In the genomic region with DNA sequence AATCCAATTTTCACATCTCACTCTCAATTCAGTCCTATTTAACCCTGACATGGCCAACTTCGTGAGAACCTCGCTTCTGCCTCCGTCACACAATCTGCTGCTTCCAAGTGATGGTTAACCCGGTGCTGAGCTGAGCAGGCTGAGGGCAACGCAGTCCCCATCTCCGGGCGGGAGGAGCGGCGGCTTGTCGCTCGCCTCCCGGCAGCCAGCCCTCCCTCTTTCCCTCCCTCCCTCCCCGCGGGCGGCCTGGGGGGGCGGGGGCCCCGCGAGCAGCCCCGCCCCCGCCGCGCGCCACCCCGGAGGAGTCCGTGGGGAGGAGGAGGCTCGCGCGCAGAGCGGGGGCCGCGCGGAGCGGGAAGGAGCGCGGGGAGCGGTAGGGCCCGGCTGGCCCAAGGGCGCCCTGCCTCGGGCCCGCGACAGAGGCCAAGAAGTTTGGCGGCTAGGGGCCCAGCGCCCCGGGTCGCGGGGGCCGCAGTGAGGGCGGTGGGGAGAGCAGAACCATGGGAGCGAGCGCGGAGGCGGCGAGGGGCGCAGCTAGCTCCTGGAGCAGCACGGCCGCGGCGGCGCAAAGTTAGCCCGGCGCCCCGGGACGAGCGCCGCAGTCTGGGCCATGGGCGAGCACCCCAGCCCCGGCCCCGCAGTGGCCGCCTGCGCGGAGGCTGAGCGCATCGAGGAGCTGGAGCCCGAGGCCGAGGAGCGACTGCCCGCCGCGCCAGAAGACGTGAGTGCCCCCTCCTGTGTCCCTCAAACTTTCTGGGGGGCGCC, we compare ENCODE assay signal across 8 mouse cellular contexts. TPM values are rescaled to one million over a fixed set of nuclear protein-coding genes. Genes with fewer than 3 reads are reported as not detected.
DNase-seq lines count a peak whose midpoint lies in the region; ATAC-seq and TF ChIP-seq lines count a peak whose summit lies in the region.

A gene (plus strand): TSS at position 362 of the 765 bp plus-strand sequence.

- peak; percentile 67 for DNase-seq in embryo, embryonic 9.5 days (ENCODE audit: extremely low spot score)
- DNase-seq in heart, adult 9 months (ENCODE audit: low spot score in 2 of 2), result peak; percentile 69 to 74
- DNase-seq in kidney, adult 2 months, result peak; percentile 47
- DNase-seq in limb, embryonic 14.5 days (ENCODE audit: low spot score), result peak; percentile 21
- peak; percentile 48 for DNase-seq in midbrain, postnatal 0 days (ENCODE audit: low spot score)

- no peaks in the 10 kb centered on the region for H3K36me3 ChIP-seq in erythroblast, embryonic 14.5 days (ENCODE audit: control insufficient read depth)
- no peaks in the 10 kb centered on the region for H3K36me3 ChIP-seq in kidney, adult 2 months (ENCODE audit: control insufficient read depth, insufficient read depth, low read length)
- H3K36me3 ChIP-seq in limb, embryonic 14.5 days (ENCODE audit: control insufficient read depth, insufficient read depth, low read length), result no peaks in the 10 kb centered on the region
- H3K36me3 ChIP-seq in midbrain, postnatal 0 days (ENCODE audit: insufficient read depth, low read length), result no peaks in the 10 kb centered on the region
- H3K36me3 ChIP-seq in stomach, embryonic 16.5 days (ENCODE audit: control insufficient read depth, insufficient read depth, low read length), result no peaks in the 10 kb centered on the region

- no peak for TF ChIP-seq POLR2A in kidney, adult 2 months (IDR thresholded peaks at IDR 0.05; ENCODE audit: low read depth, low read length)
- TF ChIP-seq POLR2A in limb, embryonic 14.5 days (IDR thresholded peaks at IDR 0.05; ENCODE audit: borderline replicate concordance, extremely low read depth, insufficient read depth, insufficient read length), result no peak

- H3K27ac ChIP-seq in kidney, adult 2 months (ENCODE audit: insufficient read depth, low read depth, low read length), result no peak within 1 kb of the TSS
- H3K27ac ChIP-seq in limb, embryonic 14.5 days (replicated peaks; ENCODE audit: low read depth, low read length), result no peak within 1 kb of the TSS
- no peak within 1 kb of the TSS for H3K27ac ChIP-seq in midbrain, postnatal 0 days (ENCODE audit: low read depth, low read length)
- peak within 1 kb of the TSS; percentile 33; the same call in 1 of the 2 replicates for H3K27ac ChIP-seq in stomach, embryonic 16.5 days (ENCODE audit: low read length)

- H3K27me3 ChIP-seq in erythroblast, embryonic 14.5 days (ENCODE audit: control insufficient read depth), result peaks cover 84% of the 10 kb centered on the region
- H3K27me3 ChIP-seq in kidney, adult 2 months (replicated peaks; ENCODE audit: control insufficient read depth, insufficient read depth, low read length), result peaks cover 5% of the 10 kb centered on the region; the same call in 1 of the 2 replicates
- peaks cover 41% of the 10 kb centered on the region for H3K27me3 ChIP-seq in limb, embryonic 14.5 days (ENCODE audit: control insufficient read depth, insufficient read depth, low read length)
- H3K27me3 ChIP-seq in midbrain, postnatal 0 days (ENCODE audit: insufficient read depth, low read length), result no peaks in the 10 kb centered on the region
- peaks cover 15% of the 10 kb centered on the region for H3K27me3 ChIP-seq in stomach, embryonic 16.5 days (ENCODE audit: control insufficient read depth, insufficient read depth, low read length)

- under 1% methylated on average over 79 of the region's 81 CpGs for WGBS in kidney, adult 2 months
- WGBS in limb, embryonic 14.5 days, result under 1% methylated on average over 41 of the region's 81 CpGs
- under 1% methylated on average over 42 of the region's 81 CpGs for WGBS in midbrain, postnatal 0 days
- under 1% methylated on average over 70 of the region's 81 CpGs for WGBS in stomach, embryonic 16.5 days

- H3K9me3 ChIP-seq in erythroblast, embryonic 14.5 days (ENCODE audit: control insufficient read depth, low read length), result peaks cover 3% of the 10 kb centered on the region
- no peaks in the 10 kb centered on the region for H3K9me3 ChIP-seq in limb, embryonic 14.5 days (ENCODE audit: control insufficient read depth, low read length)
- H3K9me3 ChIP-seq in midbrain, postnatal 0 days (ENCODE audit: low read length), result no peaks in the 10 kb centered on the region
- 0 out of 2 replicates have a peak, but pooled peaks cover 3% of the 10 kb centered on the region for H3K9me3 ChIP-seq in stomach, embryonic 16.5 days (replicated peaks; ENCODE audit: control insufficient read depth, low read length)

- H3K4me2 ChIP-seq in limb, embryonic 14.5 days (replicated peaks; ENCODE audit: low read depth, low read length, severe bottlenecking), result peak within 1 kb of the TSS; percentile 99
- peak within 1 kb of the TSS; percentile 100 for H3K4me2 ChIP-seq in midbrain, postnatal 0 days (ENCODE audit: low read depth, low read length, poor library complexity, severe bottlenecking)
- peak within 1 kb of the TSS; percentile 97 for H3K4me2 ChIP-seq in stomach, embryonic 16.5 days (ENCODE audit: low read depth, low read length)

- no peak for ATAC-seq in erythroblast, adult 5-6 weeks (replicated peaks; ENCODE audit: low FRiP score, poor library complexity, severe bottlenecking)
- ATAC-seq in limb, embryonic 14.5 days (ENCODE audit: low FRiP score, low read depth), result peak; percentile 62
- peak; percentile 35; the same call in 1 of the 2 replicates for ATAC-seq in midbrain, postnatal 0 days (ENCODE audit: low FRiP score)
- peak; percentile 82 for ATAC-seq in stomach, embryonic 16.5 days (ENCODE audit: insufficient read depth, low FRiP score)

- peaks cover 2% of the 10 kb centered on the region for H3K4me1 ChIP-seq in erythroblast, embryonic 14.5 days (ENCODE audit: control insufficient read depth)
- no peaks in the 10 kb centered on the region; the same call in 1 of the 2 replicates for H3K4me1 ChIP-seq in kidney, adult 2 months (ENCODE audit: control insufficient read depth, insufficient read depth, low read length)
- peaks cover 16% of the 10 kb centered on the region; the same call in 1 of the 2 replicates for H3K4me1 ChIP-seq in limb, embryonic 14.5 days (ENCODE audit: control insufficient read depth, insufficient read depth, low read length)
- H3K4me1 ChIP-seq in midbrain, postnatal 0 days (ENCODE audit: insufficient read depth, low read length), result peaks cover 8% of the 10 kb centered on the region; the same call in 1 of the 2 replicates
- H3K4me1 ChIP-seq in stomach, embryonic 16.5 days (ENCODE audit: control insufficient read depth, insufficient read depth, low read length), result peaks cover 15% of the 10 kb centered on the region

- H3K9ac ChIP-seq in limb, embryonic 14.5 days (ENCODE audit: low read depth, low read length, severe bottlenecking), result peak within 1 kb of the TSS; percentile 57
- peak within 1 kb of the TSS; percentile 55 for H3K9ac ChIP-seq in midbrain, postnatal 0 days (replicated peaks; ENCODE audit: low read length, poor library complexity, severe bottlenecking)
- H3K9ac ChIP-seq in stomach, embryonic 16.5 days (ENCODE audit: low read length), result peak within 1 kb of the TSS; percentile 82

- no peak for TF ChIP-seq CTCF in kidney, adult 2 months (conservative IDR thresholded peaks at IDR 0.05; ENCODE audit: insufficient read depth, insufficient read length, low read depth, low read length)
- no peak for TF ChIP-seq CTCF in midbrain, postnatal 0 days (IDR thresholded peaks at IDR 0.05)

- H3K4me3 ChIP-seq in erythroblast, embryonic 14.5 days (replicated peaks), result peak within 1 kb of the TSS; percentile 7
- H3K4me3 ChIP-seq in kidney, adult 2 months (ENCODE audit: insufficient read depth, low read depth, low read length), result peak within 1 kb of the TSS; percentile 49
- peak within 1 kb of the TSS; percentile 68 for H3K4me3 ChIP-seq in limb, embryonic 14.5 days (replicated peaks; ENCODE audit: low read length)
- peak within 1 kb of the TSS; percentile 72 for H3K4me3 ChIP-seq in midbrain, postnatal 0 days (ENCODE audit: low read depth, low read length)
- peak within 1 kb of the TSS; percentile 70 for H3K4me3 ChIP-seq in stomach, embryonic 16.5 days (replicated peaks; ENCODE audit: low read length)

RNA-seq across cellular contexts. Expression of the gene that starts here (rescaled TPM):
- polyA plus RNA-seq in erythroblast, embryonic 14.5 days (2012), result not detected in 2 replicates
- total RNA-seq in erythroblast, adult 5-6 weeks (2015; ENCODE audit: low replicate concordance), result not detected in 2 replicates
- total RNA-seq in erythroblast, adult 5-6 weeks (2017; ENCODE audit: low replicate concordance), result not detected in 2 replicates
- polyA plus RNA-seq in kidney, adult 2 months (2012; rRNA removed), result 2.6 and 2.8 TPM in 2 replicates
- polyA plus RNA-seq in limb, embryonic 14.5 days (2012; rRNA removed), result 6.0 and 6.8 TPM in 2 replicates
- 4.8 and 6.1 TPM in 2 replicates for polyA plus RNA-seq in limb, embryonic 14.5 days (2014; fragmentation: Nextera tagmentation; extraction: Ambion mirVana)
- total RNA-seq in midbrain, postnatal 0 days (2014; rRNA removed), result 1.9 and 5.7 TPM in 2 replicates
- 1.4 and 1.7 TPM in 2 replicates for polyA plus RNA-seq in midbrain, postnatal 0 days (2015; fragmentation: Nextera tagmentation; extraction: Ambion mirVana)
- 3.6 and 3.8 TPM in 2 replicates for polyA plus RNA-seq in stomach, embryonic 16.5 days (2015; fragmentation: Nextera tagmentation; extraction: Ambion mirVana)

Comparison
In these comparisons a context has a peak if more than half of its experiments do, and no peak if none do; other contexts are left out.
1. H3K4me3 ChIP-seq: peak in every context shown above with its lines; median percentile 72 in midbrain, postnatal 0 days; 70 in stomach, embryonic 16.5 days; 68 in limb, embryonic 14.5 days; 49 in kidney, adult 2 months; 7 in erythroblast, embryonic 14.5 days.
2. DNase-seq: peak in every context shown above with its lines; median percentile 72 in heart, adult 9 months; 67 in embryo, embryonic 9.5 days; 48 in midbrain, postnatal 0 days; 47 in kidney, adult 2 months; 21 in limb, embryonic 14.5 days.